Comparison of ENCODE assay signal across 30 mouse cellular contexts in the genomic region with DNA sequence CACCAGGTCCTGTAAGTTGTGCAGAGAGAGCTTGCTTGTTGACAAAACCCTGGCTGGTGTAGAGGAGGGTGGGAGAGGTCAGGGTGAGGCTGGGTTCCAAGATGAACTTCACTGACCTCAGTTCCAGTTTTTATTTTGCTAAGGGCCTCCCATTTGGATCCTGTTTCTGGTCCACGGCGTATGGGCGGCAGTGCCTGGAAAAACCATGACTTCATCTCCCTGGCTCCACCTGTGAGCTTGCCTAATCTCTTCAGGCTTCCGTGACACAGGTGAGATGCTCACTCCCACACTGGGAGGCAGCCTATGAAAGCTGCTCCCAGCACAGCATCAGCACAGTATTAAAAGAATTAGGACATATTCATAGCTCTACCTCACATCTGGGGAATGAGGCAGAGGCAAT. TPM values are rescaled to one million over a fixed set of nuclear protein-coding genes. Genes with fewer than 3 reads are reported as not detected.
DNase-seq lines count a peak whose midpoint lies in the region; ATAC-seq lines count a peak whose summit lies in the region.
"Had no signal": no experiment of that assay in that cellular context is flagged by ENCODE, and none has a peak within 500 bp of the region (broad histone marks: within the 10 kb centered on the region; RNA-seq: fewer than 3 reads in every experiment).

No protein-coding gene starts in this region.

- peak; percentile 92 for DNase-seq in heart, adult 11 months
- peak; percentile 16 for DNase-seq in kidney, adult 9 months
- no peak for DNase-seq in kidney, adult 8-10 months
- no peak for DNase-seq in midbrain, embryonic 10.5 days (ENCODE audit: low spot score)
- DNase-seq: adrenal gland, postnatal 14 days; cerebellum, postnatal 14 days; right cerebral cortex, postnatal 14 days had no signal

- no peak overlapping the region for H3K4me2 ChIP-seq in heart, embryonic 11.5 days
- H3K4me2 ChIP-seq in lung, embryonic 16.5 days (ENCODE audit: low read depth, low read length): no peak overlapping the region
- no peak overlapping the region for H3K4me2 ChIP-seq in stomach, embryonic 14.5 days (replicated peaks; ENCODE audit: low read depth, low read length)
- H3K4me2 ChIP-seq: embryonic facial prominence, embryonic 13.5 days; forebrain, embryonic 15.5 days; heart, embryonic 15.5 days; liver, embryonic 15.5 days; stomach, embryonic 15.5 days had no signal

- H3K9ac ChIP-seq in heart, embryonic 11.5 days (ENCODE audit: low read depth, low read length): no peak overlapping the region
- H3K9ac ChIP-seq in lung, embryonic 16.5 days (ENCODE audit: low read length): no peak overlapping the region
- no peak overlapping the region for H3K9ac ChIP-seq in stomach, embryonic 14.5 days (replicated peaks; ENCODE audit: low read depth, low read length)
- H3K9ac ChIP-seq: embryonic facial prominence, embryonic 13.5 days; forebrain, embryonic 15.5 days; heart, embryonic 15.5 days; liver, embryonic 15.5 days; stomach, embryonic 15.5 days had no signal

- H3K4me1 ChIP-seq in heart, embryonic 11.5 days (ENCODE audit: control insufficient read depth, insufficient read depth, low read length): no peaks in the 10 kb centered on the region
- no peaks in the 10 kb centered on the region; the same call in 1 of the 2 replicates for H3K4me1 ChIP-seq in lung, embryonic 16.5 days (replicated peaks; ENCODE audit: control insufficient read depth, insufficient read depth, low read length)
- H3K4me1 ChIP-seq in stomach, embryonic 14.5 days (ENCODE audit: control insufficient read depth, insufficient read depth, low read length): peaks cover 4% of the 10 kb centered on the region; the same call in 1 of the 2 replicates
- H3K4me1 ChIP-seq in midbrain, embryonic 10.5 days: no peaks in the 10 kb centered on the region
- H3K4me1 ChIP-seq: embryonic facial prominence, embryonic 13.5 days; forebrain, embryonic 15.5 days; liver, embryonic 15.5 days; stomach, embryonic 15.5 days had no signal

- H3K4me3 ChIP-seq in heart, embryonic 11.5 days (ENCODE audit: low read depth, low read length): no peak overlapping the region
- no peak overlapping the region for H3K4me3 ChIP-seq in lung, embryonic 16.5 days (ENCODE audit: low read length)
- H3K4me3 ChIP-seq in stomach, embryonic 14.5 days (ENCODE audit: low read depth, low read length): no peak overlapping the region
- H3K4me3 ChIP-seq in midbrain, embryonic 10.5 days: no peak overlapping the region
- H3K4me3 ChIP-seq: embryonic facial prominence, embryonic 13.5 days; forebrain, embryonic 15.5 days; heart, embryonic 15.5 days; liver, embryonic 15.5 days; stomach, embryonic 15.5 days had no signal

- H3K27ac ChIP-seq in heart, embryonic 11.5 days (ENCODE audit: low read depth, low read length): no peak overlapping the region
- H3K27ac ChIP-seq in lung, embryonic 16.5 days (ENCODE audit: low read length): no peak overlapping the region
- no peak overlapping the region for H3K27ac ChIP-seq in stomach, embryonic 14.5 days (ENCODE audit: low read length)
- H3K27ac ChIP-seq in midbrain, embryonic 10.5 days (replicated peaks): no peak overlapping the region
- H3K27ac ChIP-seq: embryonic facial prominence, embryonic 13.5 days; forebrain, embryonic 15.5 days; heart, embryonic 15.5 days; liver, embryonic 15.5 days; stomach, embryonic 15.5 days had no signal

- no peaks in the 10 kb centered on the region for H3K9me3 ChIP-seq in heart, embryonic 11.5 days (replicated peaks; ENCODE audit: control insufficient read depth, low read length)
- H3K9me3 ChIP-seq in lung, embryonic 16.5 days (ENCODE audit: control insufficient read depth, low read length): no peaks in the 10 kb centered on the region
- H3K9me3 ChIP-seq in stomach, embryonic 14.5 days (ENCODE audit: control insufficient read depth, low read depth, low read length): no peaks in the 10 kb centered on the region
- no peaks in the 10 kb centered on the region for H3K9me3 ChIP-seq in midbrain, embryonic 10.5 days (replicated peaks)
- H3K9me3 ChIP-seq: embryonic facial prominence, embryonic 13.5 days; forebrain, embryonic 15.5 days; heart, embryonic 15.5 days; liver, embryonic 15.5 days; stomach, embryonic 15.5 days had no signal

- H3K27me3 ChIP-seq in heart, embryonic 11.5 days (ENCODE audit: control insufficient read depth, insufficient read depth, low read length): no peaks in the 10 kb centered on the region
- H3K27me3 ChIP-seq in lung, embryonic 16.5 days (ENCODE audit: control insufficient read depth, insufficient read depth, low read depth, low read length): no peaks in the 10 kb centered on the region
- H3K27me3 ChIP-seq in stomach, embryonic 14.5 days (ENCODE audit: control insufficient read depth, insufficient read depth, low read length): no peaks in the 10 kb centered on the region
- no peaks in the 10 kb centered on the region for H3K27me3 ChIP-seq in midbrain, embryonic 10.5 days (ENCODE audit: low read depth, poor library complexity, severe bottlenecking)
- H3K27me3 ChIP-seq: CH12.LX; embryonic facial prominence, embryonic 13.5 days; forebrain, embryonic 15.5 days; liver, embryonic 15.5 days; stomach, embryonic 15.5 days had no signal

- ATAC-seq in heart, embryonic 11.5 days (replicated peaks; ENCODE audit: insufficient number of reproducible peaks, low FRiP score, low TSS enrichment): no peak
- ATAC-seq in lung, embryonic 16.5 days (ENCODE audit: low read depth): peak; percentile 37
- ATAC-seq in stomach, embryonic 14.5 days (ENCODE audit: insufficient number of reproducible peaks, insufficient read depth, low FRiP score, low read depth): peak; percentile 53; the same call in 1 of the 2 replicates
- no peak for ATAC-seq in megakaryocyte, adult 5-6 weeks (ENCODE audit: poor library complexity, severe bottlenecking)
- ATAC-seq: forebrain, embryonic 15.5 days; hindbrain, embryonic 16.5 days had no signal

- no peaks in the 10 kb centered on the region for H3K36me3 ChIP-seq in heart, embryonic 11.5 days (ENCODE audit: control insufficient read depth, insufficient read depth, low read length)
- no peaks in the 10 kb centered on the region for H3K36me3 ChIP-seq in lung, embryonic 16.5 days (ENCODE audit: control insufficient read depth, insufficient read depth, low read length)
- H3K36me3 ChIP-seq in stomach, embryonic 14.5 days (ENCODE audit: control insufficient read depth, insufficient read depth, low read length): no peaks in the 10 kb centered on the region
- no peaks in the 10 kb centered on the region for H3K36me3 ChIP-seq in midbrain, embryonic 10.5 days
- H3K36me3 ChIP-seq: embryonic facial prominence, embryonic 13.5 days; forebrain, embryonic 15.5 days; heart, embryonic 15.5 days; liver, embryonic 15.5 days; stomach, embryonic 15.5 days had no signal

- 72% methylated on average over 4 of the region's 4 CpGs for WGBS in heart, embryonic 11.5 days (ENCODE audit: insufficient replicate concordance)
- 49% methylated on average over 4 of the region's 4 CpGs for WGBS in lung, embryonic 16.5 days
- 60% methylated on average over 4 of the region's 4 CpGs for WGBS in stomach, embryonic 14.5 days
- WGBS in midbrain, embryonic 10.5 days: 76% methylated on average over 4 of the region's 4 CpGs

RNA-seq across cellular contexts. Expression of gene Ccdc83, which starts 12.2 kb away (rescaled TPM):
- not detected in 2 replicates for polyA plus RNA-seq in heart, embryonic 11.5 days (2014; fragmentation: Nextera tagmentation; extraction: Ambion mirVana)
- polyA plus RNA-seq in lung, embryonic 16.5 days (2015; fragmentation: Nextera tagmentation; extraction: Ambion mirVana): not detected in 2 replicates
- polyA plus RNA-seq in stomach, embryonic 14.5 days (2014; fragmentation: Nextera tagmentation; extraction: Ambion mirVana): not detected in 2 replicates
- not detected in 2 replicates for polyA plus RNA-seq in midbrain, embryonic 10.5 days (2016; fragmentation: Nextera tagmentation; extraction: Ambion mirVana)
- total RNA-seq in megakaryocyte, adult 5-6 weeks (2015): not detected in 2 replicates
- total RNA-seq in megakaryocyte, adult 5-6 weeks (2017): not detected in 2 replicates
- total RNA-seq: adrenal gland, postnatal 14 days; CH12.LX; heart, adult 18-20 months; hematopoietic stem cell, adult 5-6 weeks; layer of hippocampus, postnatal 14 days; left cerebral cortex, postnatal 14 days; megakaryocyte-erythroid progenitor cell, adult 5-6 weeks; MEL; midbrain, postnatal 0 days; neutrophil, adult 5-6 weeks had no signal
- polyA plus RNA-seq: brain, embryonic 14.5 days; embryonic facial prominence, embryonic 13.5 days; forebrain, embryonic 15.5 days; heart, embryonic 15.5 days; hindbrain, embryonic 16.5 days; large intestine, adult 2 months; limb, embryonic 14.5 days; liver, embryonic 15.5 days; midbrain, postnatal 0 days; spleen, adult 2 months; stomach, embryonic 15.5 days had no signal

RNA-seq across cellular contexts. Expression of gene Sytl2, which starts 24.3 kb away (rescaled TPM):
- 5.2 and 5.5 TPM in 2 replicates for polyA plus RNA-seq in heart, embryonic 11.5 days (2014; fragmentation: Nextera tagmentation; extraction: Ambion mirVana)
- polyA plus RNA-seq in lung, embryonic 16.5 days (2015; fragmentation: Nextera tagmentation; extraction: Ambion mirVana): 5.4 and 5.5 TPM in 2 replicates
- 21.9 and 23.4 TPM in 2 replicates for polyA plus RNA-seq in stomach, embryonic 14.5 days (2014; fragmentation: Nextera tagmentation; extraction: Ambion mirVana)
- polyA plus RNA-seq in midbrain, embryonic 10.5 days (2016; fragmentation: Nextera tagmentation; extraction: Ambion mirVana): 3.8 and 4.3 TPM in 2 replicates
- total RNA-seq in megakaryocyte, adult 5-6 weeks (2015): 1.4 and 1.9 TPM in 2 replicates
- total RNA-seq in megakaryocyte, adult 5-6 weeks (2017): 1.7 and 2.3 TPM in 2 replicates
- total RNA-seq: MEL had no signal

Comparison
In these comparisons a context has a peak if more than half of its experiments do, and no peak if none do; other contexts are left out.
1. DNase-seq: peak in heart, adult 11 months (single experiment) and kidney, adult 9 months (single experiment); none in kidney, adult 8-10 months (0 of 2) and midbrain, embryonic 10.5 days (single experiment).
2. ATAC-seq: peak in lung, embryonic 16.5 days (single experiment) and stomach, embryonic 14.5 days (single experiment); none in heart, embryonic 11.5 days (single experiment) and megakaryocyte, adult 5-6 weeks (single experiment).